Comparison of ENCODE assay signal across 8 mouse cellular contexts in genomic region chr4:55651811-55652410, GRCm38 (mm10).
A peak's percentile ranks its signal among the peaks of the same experiment; 100 is the strongest.
DNase-seq lines count a peak whose midpoint lies in the region; ATAC-seq and TF ChIP-seq lines count a peak whose summit lies in the region.

No protein-coding gene starts in this region.

- no peak for TF ChIP-seq POLR2A in kidney, adult 2 months (IDR thresholded peaks at IDR 0.05; ENCODE audit: low read depth, low read length)

- H3K36me3 ChIP-seq in kidney, adult 2 months (ENCODE audit: control insufficient read depth, insufficient read depth, low read length): no peaks in the 10 kb centered on the region
- H3K36me3 ChIP-seq in heart, postnatal 0 days (replicated peaks; ENCODE audit: control insufficient read depth, insufficient read depth, low read length): no peaks in the 10 kb centered on the region
- H3K36me3 ChIP-seq in limb, embryonic 15.5 days: no peaks in the 10 kb centered on the region
- no peaks in the 10 kb centered on the region for H3K36me3 ChIP-seq in neural tube, embryonic 11.5 days (ENCODE audit: control insufficient read depth, insufficient read depth, low read length)

- DNase-seq in kidney, adult 2 months: no peak
- DNase-seq in kidney, postnatal 14 days: no peak
- DNase-seq in embryo, embryonic 10.5 days (ENCODE audit: low spot score): peak; percentile 68
- peak; percentile 70 for DNase-seq in heart, postnatal 0 days (ENCODE audit: low spot score)
- peak; percentile 30 for DNase-seq in neural tube, embryonic 11.5 days (ENCODE audit: low spot score)
- DNase-seq in thymus, postnatal 4 days: no peak

- H3K9me3 ChIP-seq in heart, postnatal 0 days (replicated peaks; ENCODE audit: control insufficient read depth, low read length): no peaks in the 10 kb centered on the region
- no peaks in the 10 kb centered on the region for H3K9me3 ChIP-seq in limb, embryonic 15.5 days
- no peaks in the 10 kb centered on the region for H3K9me3 ChIP-seq in neural tube, embryonic 11.5 days (ENCODE audit: control insufficient read depth, low read length)

- ATAC-seq in heart, postnatal 0 days (ENCODE audit: insufficient read depth, low read depth): no peak
- no peak for ATAC-seq in limb, embryonic 15.5 days (ENCODE audit: insufficient number of reproducible peaks, low FRiP score, low TSS enrichment, low read depth)
- ATAC-seq in neural tube, embryonic 11.5 days (ENCODE audit: insufficient read depth, low FRiP score, low TSS enrichment): no peak
- no peak for ATAC-seq in CD4-positive, CD25-positive, alpha-beta regulatory T cell, adult 4 months

- peak; percentile 40; the same call in 1 of the 2 replicates for TF ChIP-seq EP300 in heart, postnatal 0 days (IDR thresholded peaks at IDR 0.05; ENCODE audit: low read depth)

- 28% methylated on average over 12 of the region's 12 CpGs for WGBS in kidney, adult 2 months
- WGBS in heart, postnatal 0 days: 19% methylated on average over 12 of the region's 12 CpGs
- 11% methylated on average over 12 of the region's 12 CpGs for WGBS in limb, embryonic 15.5 days
- 9% methylated on average over 12 of the region's 12 CpGs for WGBS in neural tube, embryonic 11.5 days

- peak overlapping the region; percentile 41 for H3K4me3 ChIP-seq in kidney, adult 2 months (ENCODE audit: insufficient read depth, low read depth, low read length)
- peak overlapping the region; percentile 61 for H3K4me3 ChIP-seq in heart, postnatal 0 days (ENCODE audit: low read depth, low read length)
- peak overlapping the region; percentile 44 for H3K4me3 ChIP-seq in limb, embryonic 15.5 days
- peak overlapping the region; percentile 56 for H3K4me3 ChIP-seq in neural tube, embryonic 11.5 days (ENCODE audit: low read depth, low read length)

- no peak for TF ChIP-seq CTCF in kidney, adult 2 months (conservative IDR thresholded peaks at IDR 0.05; ENCODE audit: insufficient read depth, insufficient read length, low read depth, low read length)
- 0 out of 2 replicates have a peak, but pooled peaks have one; percentile 6 for TF ChIP-seq CTCF in heart, postnatal 0 days (IDR thresholded peaks at IDR 0.05; ENCODE audit: low read depth)

- H3K27me3 ChIP-seq in kidney, adult 2 months (replicated peaks; ENCODE audit: control insufficient read depth, insufficient read depth, low read length): no peaks in the 10 kb centered on the region
- H3K27me3 ChIP-seq in heart, postnatal 0 days (ENCODE audit: control insufficient read depth, insufficient read depth, low read length): 0 out of 2 replicates have a peak, but pooled peaks cover 3% of the 10 kb centered on the region
- 0 out of 2 replicates have a peak, but pooled peaks cover 4% of the 10 kb centered on the region for H3K27me3 ChIP-seq in limb, embryonic 15.5 days
- H3K27me3 ChIP-seq in neural tube, embryonic 11.5 days (ENCODE audit: control insufficient read depth, insufficient read depth, low read length): peaks cover 7% of the 10 kb centered on the region

- 0 out of 2 replicates have a peak, but pooled peaks cover 3% of the 10 kb centered on the region for H3K4me1 ChIP-seq in kidney, adult 2 months (ENCODE audit: control insufficient read depth, insufficient read depth, low read length)
- H3K4me1 ChIP-seq in heart, postnatal 0 days (ENCODE audit: control insufficient read depth, insufficient read depth): peaks cover 12% of the 10 kb centered on the region; the same call in 1 of the 2 replicates
- peaks cover 46% of the 10 kb centered on the region for H3K4me1 ChIP-seq in limb, embryonic 15.5 days
- peaks cover 7% of the 10 kb centered on the region for H3K4me1 ChIP-seq in neural tube, embryonic 11.5 days (ENCODE audit: control insufficient read depth, insufficient read depth, low read length)

- H3K4me2 ChIP-seq in heart, postnatal 0 days (ENCODE audit: low read depth, low read length): peak overlapping the region; percentile 61
- H3K4me2 ChIP-seq in limb, embryonic 15.5 days: peak overlapping the region; percentile 62
- peak overlapping the region; percentile 83 for H3K4me2 ChIP-seq in neural tube, embryonic 11.5 days (ENCODE audit: low read depth)

- peak overlapping the region; percentile 67 for H3K9ac ChIP-seq in heart, postnatal 0 days (replicated peaks; ENCODE audit: low read depth, low read length)
- H3K9ac ChIP-seq in limb, embryonic 15.5 days: peak overlapping the region; percentile 37; the same call in 1 of the 2 replicates
- peak overlapping the region; percentile 82 for H3K9ac ChIP-seq in neural tube, embryonic 11.5 days (ENCODE audit: low read length)

- H3K27ac ChIP-seq in kidney, adult 2 months (ENCODE audit: insufficient read depth, low read depth, low read length): peak overlapping the region; percentile 76
- H3K27ac ChIP-seq in heart, postnatal 0 days (ENCODE audit: low read depth): peak overlapping the region; percentile 95
- peak overlapping the region; percentile 97 for H3K27ac ChIP-seq in limb, embryonic 15.5 days
- no peak overlapping the region for H3K27ac ChIP-seq in neural tube, embryonic 11.5 days (ENCODE audit: low read depth, low read length)

Comparison
In these comparisons a context has a peak if more than half of its experiments do, and no peak if none do; other contexts are left out.
1. DNase-seq: peak in embryo, embryonic 10.5 days (single experiment), heart, postnatal 0 days (single experiment) and neural tube, embryonic 11.5 days (single experiment); none in kidney, adult 2 months (single experiment), kidney, postnatal 14 days (single experiment) and thymus, postnatal 4 days (single experiment).
2. Peak in every context shown above with its lines, with median percentiles within 50 percentile points of each other: H3K4me3 ChIP-seq, H3K4me2 ChIP-seq and H3K9ac ChIP-seq.